ENCODE assay signal across 28 mouse cellular contexts in genomic region chr9:13495530-13495929, GRCm38 (mm10). TPM values are rescaled to one million over a fixed set of nuclear protein-coding genes. Genes with fewer than 3 reads are reported as not detected.
"Had no signal": no experiment of that assay in that cellular context is flagged by ENCODE, and none has a peak within 500 bp of the region (broad histone marks: within the 10 kb centered on the region; RNA-seq: fewer than 3 reads in every experiment).

No protein-coding gene starts in this region.

- H3K27ac ChIP-seq: liver, embryonic 14.5 days; midbrain, embryonic 10.5 days; neural tube, embryonic 13.5 days; neural tube, embryonic 15.5 days had no signal

- H3K4me2 ChIP-seq: lung, embryonic 14.5 days; neural tube, embryonic 13.5 days; neural tube, embryonic 15.5 days had no signal

- H3K27me3 ChIP-seq: neural tube, embryonic 13.5 days; neural tube, embryonic 15.5 days had no signal

- H3K9me3 ChIP-seq: midbrain, embryonic 10.5 days; neural tube, embryonic 13.5 days; neural tube, embryonic 15.5 days had no signal

- DNase-seq: lung, adult 18-20 months; lung, embryonic 14.5 days; lung, postnatal 14 days; lung, postnatal 4 days; midbrain, embryonic 14.5 days; retina, postnatal 1 day; right cerebral cortex, adult 18-20 months; right cerebral cortex, postnatal 25 days; right cerebral cortex, postnatal 4 days; spleen, adult 18-20 months; thymus, adult 18-20 months; thymus, postnatal 14 days; thymus, postnatal 36 days had no signal

- H3K36me3 ChIP-seq: midbrain, embryonic 10.5 days; neural tube, embryonic 13.5 days; neural tube, embryonic 15.5 days had no signal

- H3K9ac ChIP-seq: liver, embryonic 14.5 days; lung, embryonic 14.5 days; neural tube, embryonic 13.5 days; neural tube, embryonic 15.5 days had no signal

- H3K4me3 ChIP-seq: midbrain, embryonic 10.5 days; myocyte; neural tube, embryonic 13.5 days; neural tube, embryonic 15.5 days had no signal

- ATAC-seq: midbrain, embryonic 16.5 days had no signal

RNA-seq across cellular contexts. Expression of gene Gm17571, which starts 49.0 kb away (rescaled TPM):
- total RNA-seq: megakaryocyte, adult 5-6 weeks; megakaryocyte-erythroid progenitor cell, adult 5-6 weeks had no signal
- polyA plus RNA-seq: liver, embryonic 14.5 days; liver, embryonic 16.5 days; lung, embryonic 14.5 days; lung, embryonic 16.5 days; midbrain, embryonic 10.5 days; midbrain, embryonic 14.5 days; midbrain, embryonic 16.5 days; myocyte; neural tube, embryonic 11.5 days; neural tube, embryonic 13.5 days; neural tube, embryonic 15.5 days; small intestine, adult 2 months; stomach, embryonic 14.5 days; stomach, embryonic 16.5 days; thymus, postnatal 0 days had no signal
